Mouse (Mus musculus) testis, adult 2 months (tissue): ENCODE measurements around the gene Bdkrb2.

Experiments
- CTCF ChIP-seq: fragments of 200-500 bp; IDR thresholded peaks from 2 replicates; pipeline ENCODE4 v1.5.1; 2012; ENCODE audit warnings: low read depth, mild to moderate bottlenecking, inconsistent platforms, low read length, moderate library complexity; ENCODE audit not compliant: control insufficient read depth, insufficient read depth, insufficient replicate concordance
- POLR2A ChIP-seq: fragments of 200-500 bp; IDR thresholded peaks from 2 replicates; pipeline ENCODE4 v1.6.1; 2012; ENCODE audit warnings: low read depth, mild to moderate bottlenecking, inconsistent platforms, low read length, moderate library complexity; ENCODE audit not compliant: control insufficient read depth

- TF ChIP-seq CTCF: peak; percentile 96
- TF ChIP-seq POLR2A: no peak
Observed at GRCm38 (mm10) chr12:105584851-105585250, 21.8 kb downstream of the Bdkrb2 start.
